Mouse (Mus musculus) liver, embryonic 11.5 days (tissue): ENCODE data around the gene Snapc2. TPM values are rescaled to one million over a fixed set of nuclear protein-coding genes. Genes with fewer than 3 reads are reported as not detected.

ENCODE experiments used
- ATAC-seq: fragments of 200-750 bp; cut with Nextera tagmentation; replicated peaks from 2 replicates; pipeline ENCODE4 v1.8.0; 2017; ENCODE audit warnings: moderate number of reproducible peaks, mild to moderate bottlenecking, moderate TSS enrichment, moderate library complexity; ENCODE audit not compliant: low FRiP score
- DNase-seq: peaks from one replicate; pipeline ENCODE4 v3.0.0-alpha.2; 2017; ENCODE audit warnings: low spot score
- H3K27ac ChIP-seq: fragments of 300-500 bp; sonication (generic); 2 replicates; pipeline ENCODE4 v1.5.1; 2014; ENCODE audit warnings: mild to moderate bottlenecking, low read depth, low read length, control low read depth
- H3K27me3 ChIP-seq: fragments of 300-500 bp; sonication (generic); replicated peaks from 2 replicates; pipeline ENCODE4 v1.6.1; 2014; ENCODE audit warnings: low read length, mixed read lengths; ENCODE audit not compliant: control insufficient read depth, insufficient read depth
- H3K36me3 ChIP-seq: fragments of 300-500 bp; sonication (generic); 2 replicates; pipeline ENCODE4 v1.6.1; 2014; ENCODE audit warnings: mild to moderate bottlenecking, low read length, moderate library complexity, mixed read lengths; ENCODE audit not compliant: control insufficient read depth, insufficient read depth
- H3K4me1 ChIP-seq: fragments of 300-500 bp; sonication (generic); replicated peaks from 2 replicates; pipeline ENCODE4 v1.6.1; 2014; ENCODE audit warnings: low read length, mixed read lengths; ENCODE audit not compliant: control insufficient read depth, insufficient read depth
- H3K4me2 ChIP-seq: fragments of 300-500 bp; sonication (generic); 2 replicates; pipeline ENCODE4 v1.6.1; 2014; ENCODE audit warnings: mild to moderate bottlenecking, control low read depth, moderate library complexity
- H3K4me3 ChIP-seq: fragments of 300-500 bp; sonication (generic); 2 replicates; pipeline ENCODE4 v1.5.1; 2014; ENCODE audit warnings: low read depth, low read length, control low read depth
- H3K9ac ChIP-seq: fragments of 300-500 bp; sonication (generic); 2 replicates; pipeline ENCODE4 v1.6.1; 2014; ENCODE audit warnings: low read depth, low read length, control low read depth
- H3K9me3 ChIP-seq: fragments of 300-500 bp; sonication (generic); 2 replicates; pipeline ENCODE4 v1.6.1; 2016; ENCODE audit warnings: low read length, inconsistent platforms, mixed read lengths; ENCODE audit not compliant: control insufficient read depth
- WGBS: fragments of 180-500 bp; shearing (Covaris S2); extraction: QIAGEN DNeasy Blood & Tissue Kit; methylation state at CpG from one replicate; pipeline ENCODE4 v1.1.7; 2014; 5-methylcytosine and 5-hydroxymethylcytosine counted together
- polyA plus RNA-seq: library from polyadenylated mRNA; unstranded; fragments of >200 nt; fragmentation: Nextera tagmentation; extraction: Ambion mirVana; gene quantifications from 2 replicates; pipeline ENCODE4 v1.2.1, GENCODE M21; 2014

Gene Snapc2
- polyA plus RNA-seq, 1 experiment from 2014 or later: 39.3 TPM

DNA sequence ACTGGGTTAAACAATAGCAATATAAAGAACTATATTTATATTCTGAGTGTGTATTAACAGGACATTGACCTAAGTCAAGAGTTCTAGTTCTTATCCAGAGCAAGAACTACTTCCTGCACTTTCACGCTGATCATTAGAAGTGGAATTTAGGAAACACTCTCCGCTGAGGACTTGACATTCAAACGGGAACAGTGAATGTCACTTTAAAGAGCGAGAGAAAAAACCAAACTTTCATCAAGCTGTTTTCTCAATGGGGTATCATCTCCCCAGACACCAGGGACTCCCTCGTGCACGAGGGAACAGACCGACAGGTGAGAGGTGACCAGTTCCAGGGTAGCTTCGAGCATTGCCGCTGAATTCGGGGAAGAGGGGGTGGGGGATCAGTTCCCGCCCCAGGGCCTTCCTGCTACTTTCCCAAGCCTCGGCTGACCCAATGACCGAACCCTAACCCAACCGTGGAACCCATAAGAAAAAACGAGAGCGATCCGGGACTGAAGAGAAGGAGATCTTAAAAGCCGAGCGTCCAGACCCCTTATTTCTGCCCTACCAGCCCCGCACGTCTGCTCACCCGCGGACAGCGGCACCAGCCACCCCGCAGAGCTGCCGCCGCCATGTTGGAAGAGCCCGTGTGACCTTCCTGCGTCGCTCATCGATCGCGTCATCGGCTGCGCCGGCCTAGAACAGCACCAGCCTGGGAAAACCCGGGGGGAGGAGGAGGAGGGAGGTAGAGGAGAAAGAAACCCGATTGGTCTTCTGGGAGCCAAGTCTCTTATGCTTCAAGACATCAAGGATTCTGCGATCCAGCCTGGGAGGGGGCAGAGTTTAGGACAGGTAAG, 22.6 kb downstream of the Snapc2 start, which contains the start of gene Timm44:
Gene Timm44, minus strand, starts transcription at position 639 of the 836 bp plus-strand sequence.
- WGBS: under 1% methylated on average over 39 of the region's 39 CpGs

GRCm38 (mm10) chr8:4276111-4276465, 23.2 kb downstream of the Snapc2 start:
- Histone ChIP-seq H3K4me1 (peaks cover 5% of the 10 kb centered on the region), H3K27ac (peak overlapping the region; percentile 75), H3K9me3 (no peaks in the 10 kb centered on the region), H3K27me3 (no peaks in the 10 kb centered on the region), H3K4me2 (peak overlapping the region; percentile 83), H3K4me3 (peak overlapping the region; percentile 76), H3K36me3 (peaks cover 17% of the 10 kb centered on the region), H3K9ac (peak overlapping the region; percentile 90)
- DNase-seq (no peak), ATAC-seq (no peak)
- WGBS: 26% methylated on average over 9 of the region's 9 CpGs

More for the DNA sequence above, 22.6 kb downstream of the Snapc2 start, which contains the start of gene Timm44:
- Histone ChIP-seq H3K9me3 (no peaks in the 10 kb centered on the region), H3K27ac (peak within 1 kb of the TSS; percentile 75), H3K27me3 (no peaks in the 10 kb centered on the region), H3K4me1 (peaks cover 5% of the 10 kb centered on the region), H3K9ac (peak within 1 kb of the TSS; percentile 90), H3K36me3 (peaks cover 17% of the 10 kb centered on the region), H3K4me2 (peak within 1 kb of the TSS; percentile 83), H3K4me3 (peak within 1 kb of the TSS; percentile 76)
- DNase-seq (peak; percentile 91), ATAC-seq (peak; percentile 94)

DNA sequence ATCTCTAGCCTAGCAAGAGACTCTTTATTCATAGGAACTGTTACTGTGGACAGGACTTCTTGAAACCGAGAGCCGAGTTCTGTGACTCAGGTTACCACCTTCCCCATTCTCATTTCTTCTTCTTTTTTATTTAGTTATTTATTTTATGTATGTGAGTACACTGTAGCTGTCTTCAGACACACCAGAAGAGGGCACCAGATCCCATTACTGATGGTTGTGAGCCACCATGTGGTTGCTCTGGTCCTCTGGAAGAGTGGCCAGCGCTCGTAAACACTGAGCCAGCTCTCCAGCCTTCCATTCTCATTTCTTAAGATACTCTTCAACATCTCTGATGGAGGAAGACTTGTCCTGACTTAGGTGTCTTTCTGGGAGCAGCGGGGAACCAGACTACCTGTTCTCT, 39.9 kb downstream of the Snapc2 start:
- H3K36me3 ChIP-seq: peaks cover 43% of the 10 kb centered on the region
- 91% methylated on average over 5 of the region's 5 CpGs for WGBS
- H3K9me3 ChIP-seq: no peaks in the 10 kb centered on the region
- H3K9ac ChIP-seq: no peak overlapping the region
- no peak overlapping the region for H3K4me2 ChIP-seq
- no peak overlapping the region for H3K27ac ChIP-seq
- H3K27me3 ChIP-seq: no peaks in the 10 kb centered on the region
- DNase-seq (no peak), ATAC-seq (no peak)
- no peaks in the 10 kb centered on the region for H3K4me1 ChIP-seq
- H3K4me3 ChIP-seq: no peak overlapping the region

GRCm38 (mm10) chr8:4297822-4298221, 44.9 kb downstream of the Snapc2 start:
- WGBS: 76% methylated on average over 4 of the region's 4 CpGs
- Histone ChIP-seq H3K4me1 (no peaks in the 10 kb centered on the region), H3K9ac (no peak overlapping the region), H3K27ac (no peak overlapping the region), H3K4me3 (no peak overlapping the region), H3K27me3 (no peaks in the 10 kb centered on the region), H3K4me2 (no peak overlapping the region), H3K36me3 (peaks cover 52% of the 10 kb centered on the region), H3K9me3 (no peaks in the 10 kb centered on the region)
- no peak for ATAC-seq
- DNase-seq: no peak

- Histone ChIP-seq H3K4me3 (no peak overlapping the region), H3K9me3 (no peaks in the 10 kb centered on the region), H3K4me2 (peak overlapping the region; percentile 24; the same call in 1 of the 2 replicates), H3K36me3 (peaks cover 59% of the 10 kb centered on the region), H3K27ac (peak overlapping the region; percentile 61), H3K4me1 (peaks cover 20% of the 10 kb centered on the region; the same call in 1 of the 2 replicates), H3K9ac (no peak overlapping the region), H3K27me3 (no peaks in the 10 kb centered on the region)
- 43% methylated on average over 3 of the region's 3 CpGs for WGBS
- DNase-seq: no peak
- ATAC-seq: peak; percentile 94
Measured at GRCm38 (mm10) chr8:4304124-4304547, 51.3 kb downstream of the Snapc2 start.

Other genes with a start within 250 kb of the Snapc2 start
- gene Cd209f, start 147.2 kb upstream of the Snapc2 start, polyA plus RNA-seq: not detected in 2 replicates
- gene Cd209g, start 119.0 kb upstream of the Snapc2 start, polyA plus RNA-seq: not detected in 2 replicates
- 10.8 and 12.5 TPM in 2 replicates for gene Evi5l, start 86.5 kb upstream of the Snapc2 start, polyA plus RNA-seq
- 1.0 and 1.4 TPM in 2 replicates for gene Prr36, start 35.6 kb upstream of the Snapc2 start, polyA plus RNA-seq
- gene Lrrc8e, start 26.3 kb upstream of the Snapc2 start, polyA plus RNA-seq: 0.21 TPM in 2 replicates
- gene Map2k7, start 14.3 kb upstream of the Snapc2 start, polyA plus RNA-seq: 11.8 and 13.9 TPM in 2 replicates
- gene Gm49320, start 14.2 kb upstream of the Snapc2 start, polyA plus RNA-seq: 0.21 and 0.74 TPM in 2 replicates
- gene Tgfbr3l, start 4.9 kb upstream of the Snapc2 start, polyA plus RNA-seq: 1.5 and 1.7 TPM in 2 replicates
- 21.4 and 23.2 TPM in 2 replicates for gene Ctxn1, start 6.2 kb downstream of the Snapc2 start, polyA plus RNA-seq
- gene Timm44, start 22.8 kb downstream of the Snapc2 start, polyA plus RNA-seq: 99.2 and 105 TPM in 2 replicates
- gene Ccl25, start 72.1 kb downstream of the Snapc2 start, polyA plus RNA-seq: 15.2 and 19.3 TPM in 2 replicates
- 266 and 299 TPM in 2 replicates for gene Elavl1, start 72.3 kb downstream of the Snapc2 start, polyA plus RNA-seq
- 5.8 and 6.3 TPM in 2 replicates for gene Cers4, start 239.9 kb downstream of the Snapc2 start, polyA plus RNA-seq